Mouse (Mus musculus) kidney, postnatal 25 days (tissue): ENCODE measurements at regions not wholly inside any gene's neighbourhood (a gene's known extent, or its start where the extent isn't known, plus 50 kb on each side); places are given as distances from the start of the nearest gene placed in this dataset.
A peak's percentile ranks its signal among the peaks of the same experiment; 100 is the strongest.

Experiments
- DNase-seq, 2 experiments: peaks; one replicate each; pipeline ENCODE4 v3.0.0; 2021; ENCODE audit warnings: mixed read lengths in 2 of 2

GRCm38 (mm10) chr11:20462076-20462475 is 81.0 kb upstream of the Sertad2 start:
- peak; percentile 72 to 87 for DNase-seq

GRCm38 (mm10) chr11:20463173-20463681 is 79.8 kb upstream of the Sertad2 start:
- DNase-seq, result peak; percentile 45 to 77

- peak in 1 of 2 experiments; percentile 36 for DNase-seq
These were observed 78.5 kb upstream of the Sertad2 start for GRCm38 (mm10) chr11:20464564-20464963.

GRCm38 (mm10) chr11:20466591-20466990 is 76.5 kb upstream of the Sertad2 start:
- no peak for DNase-seq

GRCm38 (mm10) chr11:20468319-20469018 is 74.6 kb upstream of the Sertad2 start:
- DNase-seq, result no peak

GRCm38 (mm10) chr11:20469368-20469767 is 73.7 kb upstream of the Sertad2 start:
- DNase-seq, result peak; percentile 54 to 78

GRCm38 (mm10) chr11:20470396-20470795 is 72.7 kb upstream of the Sertad2 start:
- no peak for DNase-seq

GRCm38 (mm10) chr11:20472336-20472735 is 70.7 kb upstream of the Sertad2 start:
- peak; percentile 60 to 77 for DNase-seq

GRCm38 (mm10) chr11:20475629-20476028 is 67.4 kb upstream of the Sertad2 start:
- DNase-seq, result peak; percentile 50 to 87

GRCm38 (mm10) chr11:20476494-20476893 is 66.6 kb upstream of the Sertad2 start:
- DNase-seq, result no peak

- DNase-seq, result peak; percentile 86 to 95
These were observed 65.6 kb upstream of the Sertad2 start for GRCm38 (mm10) chr11:20477183-20478037.

GRCm38 (mm10) chr11:20480632-20481031 is 62.4 kb upstream of the Sertad2 start:
- no peak for DNase-seq

GRCm38 (mm10) chr11:20485371-20485770 is 57.7 kb upstream of the Sertad2 start:
- no peak for DNase-seq
